Mouse (Mus musculus): ENCODE measurements around the gene Thsd7b. TPM values are rescaled to one million over a fixed set of nuclear protein-coding genes. Genes with fewer than 3 reads are reported as not detected.

Gene Thsd7b
- polyA plus RNA-seq (2014; fragmentation: Nextera tagmentation; extraction: Ambion mirVana), result 10.6 and 19.5 TPM in 2 replicates

DNA sequence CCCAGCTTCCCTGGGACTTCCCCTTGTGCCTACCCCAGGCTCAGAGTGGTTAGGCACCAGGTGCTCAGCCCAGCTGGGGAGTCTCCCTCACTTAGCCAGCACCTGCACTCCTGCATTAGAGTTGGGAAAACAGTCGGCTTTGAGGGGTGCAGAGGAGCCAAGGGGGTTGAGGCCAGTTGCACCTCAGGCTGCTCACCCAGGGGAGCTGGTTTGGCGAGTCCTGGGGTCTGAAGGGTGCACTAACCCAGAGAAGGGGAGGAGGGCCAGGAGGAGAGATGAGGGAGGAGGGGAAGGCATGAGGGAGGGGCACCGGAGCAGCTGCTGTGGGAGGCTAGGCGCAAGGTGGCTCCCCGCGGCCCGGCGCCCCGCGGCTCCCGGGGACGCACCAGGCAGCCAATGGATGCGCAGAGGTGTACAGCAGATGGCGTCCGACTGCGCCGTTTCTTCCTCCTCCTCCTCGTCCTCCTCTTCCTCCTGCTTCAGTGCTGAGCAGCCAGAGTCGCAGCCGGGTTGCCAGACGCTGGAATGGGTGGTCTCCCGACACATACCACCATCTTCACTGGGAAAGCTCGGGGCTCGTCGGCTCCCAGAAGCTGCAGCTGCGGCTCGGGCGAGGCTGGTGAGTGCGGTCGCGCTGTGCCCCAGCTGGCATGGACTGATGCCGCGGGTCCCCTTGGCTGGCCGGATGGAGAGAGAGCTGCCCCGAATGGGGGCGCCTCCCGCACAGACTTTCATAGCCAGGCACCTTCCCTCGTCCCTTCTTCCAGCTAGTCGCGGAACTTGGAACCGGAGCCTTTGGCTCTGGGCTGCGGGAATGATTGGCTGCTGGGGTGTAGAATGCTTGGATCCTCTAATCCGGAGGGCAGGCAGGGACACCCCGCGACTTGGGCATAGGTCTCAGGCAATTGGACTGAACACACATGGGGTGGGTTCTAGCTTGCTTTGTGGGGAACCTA, at the start of gene Thsd7b:
Gene Thsd7b, plus strand, starts transcription at position 321 of the 956 bp plus-strand sequence.
- Histone ChIP-seq H3K27ac (ENCODE audit: low read depth, low read length) (no peak within 1 kb of the TSS; the same call in 1 of the 2 replicates), H3K27me3 (ENCODE audit: control insufficient read depth, insufficient read depth, low read length) (0 out of 2 replicates have a peak, but pooled peaks cover 2% of the 10 kb centered on the region), H3K9ac (replicated peaks; ENCODE audit: low read depth, low read length) (peak within 1 kb of the TSS; percentile 60), H3K4me3 (ENCODE audit: low read depth, low read length) (peak within 1 kb of the TSS; percentile 53), H3K4me2 (ENCODE audit: low read depth, low read length) (peak within 1 kb of the TSS; percentile 87), H3K4me1 (ENCODE audit: control insufficient read depth, insufficient read depth, low read length) (no peaks in the 10 kb centered on the region), H3K36me3 (ENCODE audit: control insufficient read depth, insufficient read depth, low read length) (no peaks in the 10 kb centered on the region), H3K9me3 (ENCODE audit: control insufficient read depth, low read length) (no peaks in the 10 kb centered on the region)
- peak; percentile 85 for ATAC-seq (ENCODE audit: low read depth)
- WGBS, result under 1% methylated on average over 45 of the region's 45 CpGs

GRCm38 (mm10) chr1:129244292-129244691, 28.8 kb upstream of the Thsd7b start:
- Histone ChIP-seq H3K4me3 (ENCODE audit: low read depth, low read length) (no peak overlapping the region), H3K9ac (replicated peaks; ENCODE audit: low read depth, low read length) (no peak overlapping the region), H3K27me3 (ENCODE audit: control insufficient read depth, insufficient read depth, low read length) (no peaks in the 10 kb centered on the region), H3K36me3 (ENCODE audit: control insufficient read depth, insufficient read depth, low read length) (no peaks in the 10 kb centered on the region), H3K27ac (ENCODE audit: low read depth, low read length) (no peak overlapping the region), H3K4me1 (ENCODE audit: control insufficient read depth, insufficient read depth, low read length) (no peaks in the 10 kb centered on the region), H3K9me3 (ENCODE audit: control insufficient read depth, low read length) (no peaks in the 10 kb centered on the region), H3K4me2 (ENCODE audit: low read depth, low read length) (no peak overlapping the region)
- no peak for ATAC-seq (ENCODE audit: low read depth)
- 54% methylated on average over 3 of the region's 3 CpGs for WGBS

DNA sequence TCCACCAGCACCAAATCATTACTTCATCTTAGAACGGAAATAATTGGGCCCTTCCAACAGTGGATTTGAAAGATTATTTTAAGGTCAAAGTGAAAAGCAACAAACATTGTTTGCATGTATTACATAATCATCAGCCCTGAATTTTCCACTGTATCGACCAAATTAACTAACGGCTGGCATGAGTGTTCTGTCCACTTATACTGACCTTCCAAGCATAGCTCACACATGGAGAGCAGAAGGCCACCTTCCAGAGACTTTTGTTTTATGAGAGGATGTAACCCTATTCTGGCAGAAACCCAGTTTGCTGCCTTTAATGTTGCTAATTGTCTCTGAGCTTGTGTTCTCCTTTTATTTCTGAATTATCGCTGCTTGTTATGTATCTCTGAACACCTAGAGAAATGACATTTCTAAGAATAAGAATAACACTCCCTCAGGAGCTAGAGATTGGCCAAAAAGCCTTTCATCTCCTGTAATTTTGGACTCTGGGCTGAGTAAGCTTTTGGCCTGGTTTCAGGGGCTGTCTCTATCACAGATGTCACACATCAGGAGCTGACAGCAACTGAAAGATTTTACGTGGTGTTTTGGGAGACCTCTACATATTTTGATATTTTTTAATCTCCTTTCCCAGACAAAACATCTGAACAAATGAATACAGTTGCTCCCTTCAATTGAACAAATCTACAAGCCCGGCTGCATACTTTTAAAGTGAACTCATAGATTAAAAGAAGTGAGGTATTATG, 22.2 kb upstream of the Thsd7b start:
- no peaks in the 10 kb centered on the region for H3K9me3 ChIP-seq (ENCODE audit: control insufficient read depth, low read length)
- no peaks in the 10 kb centered on the region for H3K4me1 ChIP-seq (ENCODE audit: control insufficient read depth, insufficient read depth, low read length)
- 89% methylated on average over 6 of the region's 6 CpGs for WGBS
- ATAC-seq (ENCODE audit: low read depth), result no peak
- no peaks in the 10 kb centered on the region for H3K36me3 ChIP-seq (ENCODE audit: control insufficient read depth, insufficient read depth, low read length)
- H3K4me2 ChIP-seq (ENCODE audit: low read depth, low read length), result no peak overlapping the region
- H3K27ac ChIP-seq (ENCODE audit: low read depth, low read length), result no peak overlapping the region
- no peak overlapping the region for H3K9ac ChIP-seq (replicated peaks; ENCODE audit: low read depth, low read length)
- no peaks in the 10 kb centered on the region for H3K27me3 ChIP-seq (ENCODE audit: control insufficient read depth, insufficient read depth, low read length)
- H3K4me3 ChIP-seq (ENCODE audit: low read depth, low read length), result no peak overlapping the region

DNA sequence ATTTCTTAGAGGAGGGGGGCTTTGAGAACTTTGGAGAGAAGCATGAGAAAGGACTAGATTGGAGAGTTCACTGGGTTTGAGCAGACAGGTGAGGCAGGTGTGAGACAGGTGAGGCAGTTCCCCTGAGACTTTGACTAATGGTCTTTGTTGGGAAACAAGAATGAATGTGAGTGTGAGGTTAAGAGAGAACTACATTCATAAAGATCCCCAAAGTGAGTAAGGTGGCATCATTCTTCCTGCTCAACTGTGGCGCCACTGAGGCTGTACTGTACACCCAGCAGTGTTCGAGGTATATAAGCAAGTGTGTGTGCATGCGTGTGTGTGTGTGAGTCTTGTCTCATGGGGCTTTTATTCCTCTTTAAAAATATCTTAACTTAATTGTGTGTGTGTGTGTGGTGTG, 6.4 kb upstream of the Thsd7b start:
- Histone ChIP-seq H3K27ac (ENCODE audit: low read depth, low read length) (no peak overlapping the region), H3K4me2 (ENCODE audit: low read depth, low read length) (no peak overlapping the region), H3K4me1 (ENCODE audit: control insufficient read depth, insufficient read depth, low read length) (no peaks in the 10 kb centered on the region), H3K9ac (replicated peaks; ENCODE audit: low read depth, low read length) (no peak overlapping the region), H3K36me3 (ENCODE audit: control insufficient read depth, insufficient read depth, low read length) (no peaks in the 10 kb centered on the region), H3K9me3 (ENCODE audit: control insufficient read depth, low read length) (no peaks in the 10 kb centered on the region), H3K4me3 (ENCODE audit: low read depth, low read length) (no peak overlapping the region), H3K27me3 (ENCODE audit: control insufficient read depth, insufficient read depth, low read length) (no peaks in the 10 kb centered on the region)
- ATAC-seq (ENCODE audit: low read depth), result no peak
- WGBS, result 90% methylated on average over 3 of the region's 3 CpGs

GRCm38 (mm10) chr1:129304173-129304572, 31.1 kb downstream of the Thsd7b start:
- H3K4me2 ChIP-seq (ENCODE audit: low read depth, low read length), result no peak overlapping the region
- ATAC-seq (ENCODE audit: low read depth), result no peak
- 88% methylated on average over 1 of the region's 1 CpGs for WGBS

DNA sequence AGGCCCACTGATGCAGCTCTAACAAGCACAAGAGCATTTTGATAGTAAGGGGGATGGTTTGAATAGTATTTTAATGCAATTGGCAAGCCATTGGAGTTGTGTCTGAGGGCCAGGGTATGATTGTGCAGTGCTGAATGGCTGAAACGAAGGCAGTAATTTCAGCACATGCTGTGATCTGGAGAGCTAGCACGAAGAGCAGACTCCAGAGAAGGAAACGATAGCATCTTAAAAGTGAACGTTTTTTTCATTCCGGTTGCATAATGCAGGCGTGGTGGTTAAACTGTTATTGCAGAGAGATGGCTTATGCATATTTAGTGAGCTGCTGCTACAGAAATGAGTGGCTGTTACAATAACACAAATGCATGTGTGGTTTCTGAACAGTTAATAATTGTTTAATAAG, 51.3 kb downstream of the Thsd7b start:
- H3K4me3 ChIP-seq (ENCODE audit: low read depth, low read length), result no peak overlapping the region
- no peaks in the 10 kb centered on the region for H3K9me3 ChIP-seq (ENCODE audit: control insufficient read depth, low read length)
- H3K4me1 ChIP-seq (ENCODE audit: control insufficient read depth, insufficient read depth, low read length), result no peaks in the 10 kb centered on the region
- no peak overlapping the region for H3K4me2 ChIP-seq (ENCODE audit: low read depth, low read length)
- no peak for ATAC-seq (ENCODE audit: low read depth)
- no peak overlapping the region for H3K27ac ChIP-seq (ENCODE audit: low read depth, low read length)
- WGBS, result 53% methylated on average over 6 of the region's 6 CpGs
- H3K27me3 ChIP-seq (ENCODE audit: control insufficient read depth, insufficient read depth, low read length), result no peaks in the 10 kb centered on the region
- no peaks in the 10 kb centered on the region for H3K36me3 ChIP-seq (ENCODE audit: control insufficient read depth, insufficient read depth, low read length)
- no peak overlapping the region for H3K9ac ChIP-seq (replicated peaks; ENCODE audit: low read depth, low read length)

More at GRCm38 (mm10) chr1:129304173-129304572, 31.1 kb downstream of the Thsd7b start:
- Histone ChIP-seq H3K9me3 (ENCODE audit: control insufficient read depth, low read length) (no peaks in the 10 kb centered on the region), H3K27ac (ENCODE audit: low read depth, low read length) (no peak overlapping the region), H3K36me3 (ENCODE audit: control insufficient read depth, insufficient read depth, low read length) (no peaks in the 10 kb centered on the region), H3K4me1 (ENCODE audit: control insufficient read depth, insufficient read depth, low read length) (no peaks in the 10 kb centered on the region), H3K9ac (replicated peaks; ENCODE audit: low read depth, low read length) (no peak overlapping the region), H3K4me3 (ENCODE audit: low read depth, low read length) (no peak overlapping the region), H3K27me3 (ENCODE audit: control insufficient read depth, insufficient read depth, low read length) (no peaks in the 10 kb centered on the region)

- no peak overlapping the region for H3K27ac ChIP-seq (ENCODE audit: low read depth, low read length)
- 72% methylated on average over 2 of the region's 2 CpGs for WGBS
- no peak for ATAC-seq (ENCODE audit: low read depth)
Observed at GRCm38 (mm10) chr1:129324798-129325197, 51.7 kb downstream of the Thsd7b start.

DNA sequence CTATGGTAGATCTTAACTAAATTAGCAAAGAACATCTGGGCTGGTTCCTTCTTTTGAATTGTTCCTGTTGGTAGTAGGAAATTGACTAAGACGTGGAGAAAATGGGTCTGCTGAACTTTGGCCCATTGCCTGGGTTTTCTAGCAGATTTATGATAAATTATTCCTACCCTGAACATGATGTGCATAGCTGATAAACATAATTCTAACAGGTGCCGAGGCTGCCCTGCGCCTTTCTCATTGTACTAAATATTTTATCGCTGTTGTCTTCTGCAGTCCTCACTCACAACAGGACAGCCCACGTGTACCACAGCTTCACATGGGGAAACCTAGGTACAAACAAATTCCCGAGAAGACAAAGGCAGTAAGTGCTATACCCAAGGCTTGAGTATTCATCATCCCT, 83.5 kb downstream of the Thsd7b start:
- H3K4me1 ChIP-seq (ENCODE audit: control insufficient read depth, insufficient read depth, low read length), result no peaks in the 10 kb centered on the region
- H3K4me2 ChIP-seq (ENCODE audit: low read depth, low read length), result no peak overlapping the region
- no peaks in the 10 kb centered on the region for H3K36me3 ChIP-seq (ENCODE audit: control insufficient read depth, insufficient read depth, low read length)
- ATAC-seq (ENCODE audit: low read depth), result no peak
- no peak overlapping the region for H3K9ac ChIP-seq (replicated peaks; ENCODE audit: low read depth, low read length)
- H3K27me3 ChIP-seq (ENCODE audit: control insufficient read depth, insufficient read depth, low read length), result no peaks in the 10 kb centered on the region
- no peak overlapping the region for H3K27ac ChIP-seq (ENCODE audit: low read depth, low read length)
- no peaks in the 10 kb centered on the region for H3K9me3 ChIP-seq (ENCODE audit: control insufficient read depth, low read length)
- WGBS, result 62% methylated on average over 6 of the region's 6 CpGs
- no peak overlapping the region for H3K4me3 ChIP-seq (ENCODE audit: low read depth, low read length)

More at GRCm38 (mm10) chr1:129324798-129325197, 51.7 kb downstream of the Thsd7b start:
- no peaks in the 10 kb centered on the region for H3K27me3 ChIP-seq (ENCODE audit: control insufficient read depth, insufficient read depth, low read length)
- no peaks in the 10 kb centered on the region for H3K4me1 ChIP-seq (ENCODE audit: control insufficient read depth, insufficient read depth, low read length)
- H3K4me2 ChIP-seq (ENCODE audit: low read depth, low read length), result no peak overlapping the region
- no peak overlapping the region for H3K4me3 ChIP-seq (ENCODE audit: low read depth, low read length)
- H3K9me3 ChIP-seq (ENCODE audit: control insufficient read depth, low read length), result no peaks in the 10 kb centered on the region
- H3K36me3 ChIP-seq (ENCODE audit: control insufficient read depth, insufficient read depth, low read length), result no peaks in the 10 kb centered on the region
- no peak overlapping the region for H3K9ac ChIP-seq (replicated peaks; ENCODE audit: low read depth, low read length)

DNA sequence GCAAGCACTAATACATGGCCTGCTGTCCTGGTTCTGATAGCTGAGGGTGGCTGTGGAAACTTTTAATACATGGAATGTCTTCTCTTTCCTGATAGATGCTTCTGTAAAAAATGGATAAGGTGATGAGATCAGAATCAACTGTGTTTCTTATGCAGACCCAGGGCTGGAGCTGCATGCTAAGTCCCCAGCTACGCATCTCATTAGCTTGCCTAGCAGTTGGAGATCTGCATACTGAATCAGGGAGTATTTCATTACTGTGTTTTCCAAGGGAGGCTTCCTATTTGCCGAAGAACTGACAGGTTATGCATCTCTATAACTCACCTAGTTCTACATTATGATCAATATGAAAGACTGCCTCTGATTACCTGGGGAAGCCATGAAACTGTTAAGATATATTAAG, 84.3 kb downstream of the Thsd7b start:
- no peaks in the 10 kb centered on the region for H3K9me3 ChIP-seq (ENCODE audit: control insufficient read depth, low read length)
- WGBS, result 49% methylated on average over 2 of the region's 2 CpGs
- no peaks in the 10 kb centered on the region for H3K4me1 ChIP-seq (ENCODE audit: control insufficient read depth, insufficient read depth, low read length)
- no peaks in the 10 kb centered on the region for H3K27me3 ChIP-seq (ENCODE audit: control insufficient read depth, insufficient read depth, low read length)
- H3K36me3 ChIP-seq (ENCODE audit: control insufficient read depth, insufficient read depth, low read length), result no peaks in the 10 kb centered on the region
- H3K27ac ChIP-seq (ENCODE audit: low read depth, low read length), result no peak overlapping the region
- no peak overlapping the region for H3K4me2 ChIP-seq (ENCODE audit: low read depth, low read length)
- H3K4me3 ChIP-seq (ENCODE audit: low read depth, low read length), result no peak overlapping the region
- H3K9ac ChIP-seq (replicated peaks; ENCODE audit: low read depth, low read length), result no peak overlapping the region
- ATAC-seq (ENCODE audit: low read depth), result peak; percentile 79; the same call in 1 of the 2 replicates

Measured in neural tube, embryonic 14.5 days (tissue).